Mouse (Mus musculus) embryonic facial prominence, embryonic 13.5 days (tissue): ENCODE results near the gene Shisa6. TPM values are rescaled to one million over a fixed set of nuclear protein-coding genes. Genes with fewer than 3 reads are reported as not detected.
A peak's percentile ranks its signal among the peaks of the same experiment; 100 is the strongest.

Source experiments
- ATAC-seq: fragments of 200-750 bp; cut with Nextera tagmentation; 2 replicates; pipeline ENCODE4 v1.8.0; 2017; ENCODE audit warnings: low read depth; ENCODE audit not compliant: insufficient number of reproducible peaks, insufficient read depth, low FRiP score, low TSS enrichment
- H3K27ac ChIP-seq: fragments of 300-500 bp; sonication (generic); 2 replicates; pipeline ENCODE4 v1.5.1; 2015; ENCODE audit warnings: moderate library complexity, mild to moderate bottlenecking, inconsistent platforms
- H3K27me3 ChIP-seq: fragments of 300-500 bp; sonication (generic); 2 replicates; pipeline ENCODE4 v1.6.1; 2015; ENCODE audit warnings: mild to moderate bottlenecking, inconsistent platforms
- H3K36me3 ChIP-seq: fragments of 300-500 bp; sonication (generic); 2 replicates; pipeline ENCODE4 v1.6.1; 2015; ENCODE audit warnings: mild to moderate bottlenecking, inconsistent platforms
- H3K4me1 ChIP-seq: fragments of 300-500 bp; sonication (generic); 2 replicates; pipeline ENCODE4 v1.6.1; 2015; ENCODE audit warnings: inconsistent platforms
- H3K4me2 ChIP-seq: fragments of 300-500 bp; sonication (generic); 2 replicates; pipeline ENCODE4 v1.6.1; 2015; ENCODE audit warnings: moderate library complexity, mild to moderate bottlenecking, inconsistent platforms
- H3K4me3 ChIP-seq: fragments of 300-500 bp; sonication (generic); 2 replicates; pipeline ENCODE4 v1.5.1; 2015; ENCODE audit warnings: mild to moderate bottlenecking, inconsistent platforms
- H3K9ac ChIP-seq: fragments of 300-500 bp; sonication (generic); 2 replicates; pipeline ENCODE4 v1.6.1; 2015; ENCODE audit warnings: mild to moderate bottlenecking, inconsistent platforms
- H3K9me3 ChIP-seq: fragments of 300-500 bp; sonication (generic); 2 replicates; pipeline ENCODE4 v1.6.1; 2016; ENCODE audit warnings: inconsistent platforms
- WGBS: fragments of 180-500 bp; shearing (Covaris S2); methylation state at CpG from one replicate; pipeline ENCODE4 v1.1.7; 2015; ENCODE audit warnings: mixed read lengths; 5-methylcytosine and 5-hydroxymethylcytosine counted together
- polyA plus RNA-seq: library from polyadenylated mRNA; unstranded; fragments of >200 nt; fragmentation: Nextera tagmentation; extraction: Ambion mirVana; gene quantifications from 2 replicates; pipeline ENCODE4 v1.2.1, GENCODE M21; 2015

Shisa6 gene
- polyA plus RNA-seq, 1 experiment from 2014 or later: 0.06 TPM

DNA sequence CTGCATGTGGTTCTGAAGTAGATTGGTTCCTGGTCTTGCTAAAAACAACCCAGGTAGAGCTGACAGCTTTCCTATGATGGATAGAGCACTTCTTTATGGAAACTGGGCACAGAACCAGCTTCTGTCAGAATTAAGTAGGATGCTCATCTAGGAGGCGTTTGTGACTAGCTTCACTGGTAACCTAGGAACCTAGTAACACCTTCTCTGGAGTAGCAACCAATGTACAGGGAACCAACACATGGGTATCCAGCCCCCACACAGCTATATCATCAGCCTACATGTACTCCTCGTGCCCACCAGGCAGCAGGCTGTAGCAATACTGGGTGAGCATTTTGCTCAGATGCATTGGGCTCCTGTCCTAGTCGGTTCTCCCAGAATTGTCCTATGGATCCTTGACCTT lies 307.3 kb downstream of the Shisa6 start:
- Histone ChIP-seq H3K9me3 (no peaks in the 10 kb centered on the region), H3K4me2 (no peak overlapping the region), H3K27ac (no peak overlapping the region), H3K9ac (no peak overlapping the region), H3K4me1 (no peaks in the 10 kb centered on the region), H3K36me3 (no peaks in the 10 kb centered on the region), H3K4me3 (no peak overlapping the region), H3K27me3 (no peaks in the 10 kb centered on the region)
- 87% methylated on average over 3 of the region's 3 CpGs for WGBS
- no peak for ATAC-seq

DNA sequence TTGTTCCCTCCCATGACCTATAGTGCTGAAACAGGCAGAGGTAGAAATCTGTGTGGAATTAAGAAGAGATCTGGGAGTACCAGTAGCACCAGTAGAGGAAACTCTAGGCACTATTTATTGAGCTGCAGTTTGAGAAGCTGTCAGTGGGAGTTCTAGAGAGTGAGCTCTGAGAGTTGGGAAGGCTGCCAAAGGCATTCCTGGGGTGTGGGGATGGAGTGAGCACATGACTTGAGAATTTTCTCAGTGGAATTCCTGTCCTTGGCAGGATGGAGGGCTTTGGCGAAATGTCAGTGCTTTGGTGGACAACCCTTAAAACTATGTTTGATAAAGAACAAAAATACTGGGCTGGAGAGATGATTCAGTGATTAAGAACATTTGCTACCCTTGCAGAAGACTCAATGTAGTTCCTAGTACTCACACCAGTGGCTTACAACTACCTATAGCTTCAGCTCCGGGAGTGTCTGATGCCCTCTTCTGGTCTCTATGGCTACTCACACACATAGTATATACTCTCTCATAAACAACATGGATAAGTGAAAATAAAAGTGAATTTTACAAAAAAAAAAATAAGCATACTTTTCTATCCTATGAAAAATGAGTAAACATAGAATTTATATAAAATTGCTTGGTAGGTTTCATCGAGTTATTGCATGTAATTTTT lies 337.0 kb downstream of the Shisa6 start:
- Histone ChIP-seq H3K9ac (no peak overlapping the region), H3K36me3 (no peaks in the 10 kb centered on the region), H3K27ac (no peak overlapping the region), H3K9me3 (no peaks in the 10 kb centered on the region), H3K4me3 (no peak overlapping the region), H3K4me1 (no peaks in the 10 kb centered on the region), H3K4me2 (no peak overlapping the region), H3K27me3 (no peaks in the 10 kb centered on the region)
- no peak for ATAC-seq
- WGBS: 77% methylated on average over 3 of the region's 3 CpGs

DNA sequence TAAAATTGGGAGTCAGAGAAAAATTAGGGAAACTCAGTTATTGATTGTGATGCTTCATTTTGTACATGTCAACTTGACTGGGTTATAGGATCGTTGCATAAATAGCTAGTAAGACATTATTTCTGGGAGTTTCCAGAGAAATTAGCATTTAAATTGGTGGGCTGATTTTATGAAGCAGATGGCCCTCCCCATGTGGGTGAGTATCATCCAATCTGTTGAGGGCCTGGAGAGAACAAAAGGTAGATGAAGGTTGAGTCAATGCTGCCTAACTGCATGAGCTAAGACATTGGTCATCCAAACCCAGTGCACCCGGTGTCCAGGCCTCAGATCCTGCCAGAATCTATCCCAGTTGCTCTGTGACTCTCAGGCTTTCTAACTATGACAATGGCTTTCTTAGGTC lies 337.6 kb downstream of the Shisa6 start:
- Histone ChIP-seq H3K4me2 (no peak overlapping the region), H3K27me3 (no peaks in the 10 kb centered on the region), H3K9ac (no peak overlapping the region), H3K4me3 (no peak overlapping the region), H3K27ac (no peak overlapping the region), H3K4me1 (no peaks in the 10 kb centered on the region), H3K36me3 (no peaks in the 10 kb centered on the region), H3K9me3 (no peaks in the 10 kb centered on the region)
- no peak for ATAC-seq
- WGBS: 88% methylated on average over 2 of the region's 2 CpGs

DNA sequence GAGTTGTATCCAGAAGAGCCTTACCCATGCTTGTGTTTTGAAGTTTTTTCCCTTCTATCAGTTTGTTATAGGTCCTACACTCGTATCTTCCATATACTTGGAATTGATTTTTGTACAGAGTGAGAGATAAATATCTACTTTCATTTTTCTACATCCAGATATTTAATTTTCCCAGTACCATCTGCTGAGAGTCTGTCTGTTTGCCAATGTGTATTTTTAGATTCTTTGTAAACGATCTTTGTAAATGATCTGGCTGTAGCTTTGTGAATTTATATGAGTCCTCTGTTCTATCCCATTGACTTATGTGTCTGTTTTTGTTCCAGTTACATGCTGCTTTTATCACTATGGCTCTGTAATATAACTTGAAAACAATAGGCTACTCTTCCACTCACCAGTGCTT lies 348.0 kb downstream of the Shisa6 start:
- H3K4me2 ChIP-seq: no peak overlapping the region
- H3K4me3 ChIP-seq: no peak overlapping the region
- 79% methylated on average over 2 of the region's 2 CpGs for WGBS
- no peaks in the 10 kb centered on the region for H3K27me3 ChIP-seq
- no peak overlapping the region for H3K9ac ChIP-seq
- ATAC-seq: no peak
- no peaks in the 10 kb centered on the region for H3K4me1 ChIP-seq
- H3K9me3 ChIP-seq: peaks cover 6% of the 10 kb centered on the region; the same call in 1 of the 2 replicates
- no peak overlapping the region for H3K27ac ChIP-seq
- H3K36me3 ChIP-seq: no peaks in the 10 kb centered on the region

DNA sequence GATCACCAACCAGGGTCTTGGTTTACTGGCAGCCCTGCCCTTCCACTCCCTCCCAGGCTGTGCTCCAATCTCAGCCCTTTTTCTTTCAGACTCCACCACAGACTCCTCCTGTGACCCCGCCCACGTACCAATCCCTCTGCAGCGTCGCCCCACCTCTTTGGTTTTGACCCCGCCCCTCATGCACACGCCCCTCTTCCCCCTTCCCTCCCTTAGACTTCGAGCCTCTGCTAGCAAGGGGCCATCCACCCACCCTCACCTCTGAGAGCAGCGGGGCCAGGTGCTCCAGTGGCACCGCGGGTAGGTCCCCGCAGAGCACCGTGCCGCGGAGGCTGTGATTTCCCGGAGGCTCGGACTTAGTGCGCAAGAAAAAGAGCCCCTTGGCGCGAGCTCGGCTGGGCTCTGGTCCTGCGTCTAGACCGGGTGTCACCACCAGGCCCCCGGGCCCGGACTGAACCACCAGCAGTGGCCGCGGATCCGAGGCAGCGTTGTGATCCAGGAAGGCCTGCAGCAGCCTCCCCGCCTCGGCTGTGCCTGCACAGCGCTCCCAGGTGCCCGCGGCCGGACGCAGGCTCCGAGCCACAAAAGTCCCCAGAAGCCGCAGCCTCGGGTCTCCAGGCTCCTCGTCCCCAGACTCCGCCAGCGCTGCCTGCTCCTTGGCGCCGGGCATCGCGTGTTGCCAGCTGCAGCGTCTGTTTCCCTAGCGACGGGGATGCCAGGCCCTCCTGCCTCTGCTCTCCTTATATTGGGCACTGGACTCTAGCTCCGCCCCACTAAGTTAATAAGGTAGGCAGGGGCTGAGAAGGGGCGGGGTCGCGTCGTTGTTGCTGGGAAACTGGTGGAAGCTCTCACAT lies 357.7 kb downstream of the Shisa6 start, which contains the start of gene Dnah9:
TSS of gene Dnah9 (minus strand) at position 751 of the 851 bp plus-strand sequence.
- Histone ChIP-seq H3K4me1 (no peaks in the 10 kb centered on the region), H3K4me2 (peak within 1 kb of the TSS; percentile 100), H3K9me3 (no peaks in the 10 kb centered on the region), H3K27ac (0 out of 2 replicates have a peak within 1 kb of the TSS, but pooled peaks have one; percentile 4), H3K4me3 (peak within 1 kb of the TSS; percentile 56), H3K27me3 (peaks cover 21% of the 10 kb centered on the region), H3K36me3 (no peaks in the 10 kb centered on the region), H3K9ac (peak within 1 kb of the TSS; percentile 65)
- peak; percentile 94 for ATAC-seq
- under 1% methylated on average over 53 of the region's 53 CpGs for WGBS

DNA sequence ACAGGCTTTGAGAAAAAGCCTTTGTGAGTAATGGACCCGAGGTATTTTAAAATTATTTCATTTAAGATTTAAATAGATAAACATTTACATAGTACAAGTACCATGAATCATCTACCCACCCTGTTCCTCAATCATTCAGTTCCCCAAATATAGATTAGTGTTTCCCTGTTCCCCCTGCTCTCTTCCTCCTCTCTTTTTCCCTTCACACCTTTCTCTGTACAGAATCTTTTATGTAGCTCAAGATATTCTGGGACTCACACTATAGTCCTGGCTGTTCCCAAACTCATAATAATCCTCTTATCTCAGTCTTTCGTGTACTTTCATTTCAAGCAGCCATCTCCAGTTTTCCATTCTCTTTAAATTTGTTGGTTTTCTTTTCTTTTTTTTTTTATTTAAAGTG lies 361.7 kb downstream of the Shisa6 start:
- Histone ChIP-seq H3K4me2 (no peak overlapping the region), H3K36me3 (no peaks in the 10 kb centered on the region), H3K9ac (no peak overlapping the region), H3K9me3 (no peaks in the 10 kb centered on the region), H3K27me3 (peaks cover 16% of the 10 kb centered on the region), H3K4me1 (no peaks in the 10 kb centered on the region), H3K27ac (no peak overlapping the region), H3K4me3 (no peak overlapping the region)
- WGBS: 80% methylated on average over 2 of the region's 2 CpGs
- ATAC-seq: no peak
